Mouse (Mus musculus) myocyte (in vitro differentiated cells): ENCODE measurements at regions not wholly inside any gene's neighbourhood (a gene's known extent, or its start where the extent isn't known, plus 50 kb on each side); places are given as distances from the start of the nearest gene placed in this dataset.

Source experiments
- CEBPB ChIP-seq: IDR thresholded peaks from 2 replicates; pipeline ENCODE4 v1.6.1; 2011; ENCODE audit warnings: mild to moderate bottlenecking, moderate library complexity; ENCODE audit not compliant: poor library complexity, insufficient read depth, severe bottlenecking
- E2F4 ChIP-seq: IDR thresholded peaks from one replicate; pipeline ENCODE4 v1.6.1; 2011; ENCODE audit warnings: mild to moderate bottlenecking, control low read depth, moderate library complexity; ENCODE audit not compliant: insufficient read depth
- MAX ChIP-seq: IDR thresholded peaks from one replicate; pipeline ENCODE4 v1.6.1; 2011; ENCODE audit warnings: low read depth, mild to moderate bottlenecking, control low read depth
- POLR2A ChIP-seq: IDR thresholded peaks from one replicate; pipeline ENCODE4 v1.6.1; 2011; ENCODE audit warnings: low read depth, mild to moderate bottlenecking, control low read depth, moderate library complexity; ENCODE audit not compliant: insufficient read length
- POLR2AphosphoS2 ChIP-seq: IDR thresholded peaks from one replicate; pipeline ENCODE4 v1.6.1; 2011; ENCODE audit warnings: low read depth, control low read depth; ENCODE audit not compliant: insufficient read length
- TCF12 ChIP-seq: IDR thresholded peaks from one replicate; pipeline ENCODE4 v1.6.1; 2011; ENCODE audit warnings: mild to moderate bottlenecking, control low read depth; ENCODE audit not compliant: poor library complexity, insufficient read depth, severe bottlenecking
- TCF3 ChIP-seq: IDR thresholded peaks from one replicate; pipeline ENCODE4 v1.6.1; 2011; ENCODE audit warnings: low read depth, control low read depth; ENCODE audit not compliant: insufficient read length
- USF1 ChIP-seq: IDR thresholded peaks from one replicate; pipeline ENCODE4 v1.6.1; 2011; ENCODE audit warnings: low read depth, mild to moderate bottlenecking, control low read depth, moderate library complexity

GRCm38 (mm10) chr2:131717561-131717960, 142.0 kb downstream of the Erv3 start:
- TF ChIP-seq POLR2A (no peak), TCF12 (no peak), TCF3 (no peak), MAX (no peak), POLR2AphosphoS2 (no peak), USF1 (no peak), E2F4 (no peak), CEBPB (no peak)
